Mouse (Mus musculus): ENCODE data around the gene Mettl7a1. TPM values are rescaled to one million over a fixed set of nuclear protein-coding genes. Genes with fewer than 3 reads are reported as not detected.
A peak's percentile ranks its signal among the peaks of the same experiment; 100 is the strongest.
"Not testable (repeated sequence)": the region's sequence is repeated elsewhere in the genome, so short reads cannot be mapped to it uniquely, and the experiment has no call there.

Gene Mettl7a1
- polyA plus RNA-seq, 1 experiment from 2014 or later, result 7.3 TPM

DNA sequence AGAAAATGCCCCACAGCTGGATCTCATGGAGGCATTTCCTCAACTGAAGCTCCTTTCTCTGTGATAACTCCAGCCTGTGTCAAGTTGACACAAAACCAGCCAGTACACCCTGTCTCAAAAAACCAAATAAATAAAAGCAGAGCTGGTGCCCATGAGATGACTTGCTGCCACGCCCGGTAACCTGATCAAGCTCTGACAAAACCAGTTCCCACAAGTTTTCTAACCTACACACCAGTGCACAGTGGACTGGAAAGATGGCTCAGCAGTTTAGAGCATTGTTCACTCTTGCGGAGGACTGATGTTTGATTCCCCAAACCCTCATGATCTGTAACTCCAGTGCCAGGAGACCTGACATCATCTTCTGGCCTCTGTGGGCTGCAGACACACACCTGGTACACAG lies 21.3 kb downstream of the Mettl7a1 start:
- 84% methylated on average over 3 of the region's 3 CpGs for WGBS
- no peak for ATAC-seq (ENCODE audit: insufficient number of reproducible peaks, insufficient read depth, low FRiP score, low read depth)
- no peak overlapping the region for H3K4me2 ChIP-seq (replicated peaks; ENCODE audit: low read depth, low read length)
- no peak overlapping the region for H3K4me3 ChIP-seq (ENCODE audit: low read depth, low read length)
- no peaks in the 10 kb centered on the region for H3K4me1 ChIP-seq (ENCODE audit: control insufficient read depth, insufficient read depth, low read length)
- H3K27ac ChIP-seq (ENCODE audit: low read length), result no peak overlapping the region
- no peak overlapping the region for H3K9ac ChIP-seq (replicated peaks; ENCODE audit: low read depth, low read length)
- H3K27me3 ChIP-seq (ENCODE audit: control insufficient read depth, insufficient read depth, low read length), result no peaks in the 10 kb centered on the region
- no peaks in the 10 kb centered on the region for H3K36me3 ChIP-seq (ENCODE audit: control insufficient read depth, insufficient read depth, low read length)
- H3K9me3 ChIP-seq (ENCODE audit: control insufficient read depth, low read depth, low read length), result no peaks in the 10 kb centered on the region

DNA sequence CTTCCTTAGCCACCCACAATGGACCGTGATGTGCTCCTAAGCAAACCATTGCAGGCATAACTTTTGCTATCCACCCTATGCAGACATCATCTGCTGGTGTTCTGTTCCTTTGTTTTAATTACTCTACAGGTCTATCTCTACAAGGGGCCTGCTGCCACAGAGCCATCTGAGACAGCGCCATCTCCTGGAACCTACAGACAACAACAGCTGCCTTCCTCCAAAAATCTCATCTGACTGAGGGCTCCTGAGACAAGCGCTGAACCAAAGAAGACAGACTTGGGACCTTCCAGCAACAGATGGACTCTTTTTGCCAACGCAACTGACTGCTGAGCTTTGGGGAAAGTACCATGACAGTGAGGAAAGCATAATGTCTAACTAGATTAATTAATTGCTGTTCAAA lies 24.1 kb downstream of the Mettl7a1 start:
- not testable (repeated sequence) for H3K9ac ChIP-seq (replicated peaks; ENCODE audit: low read depth, low read length); H3K4me1 ChIP-seq (ENCODE audit: control insufficient read depth, insufficient read depth, low read length); ATAC-seq (ENCODE audit: insufficient number of reproducible peaks, insufficient read depth, low FRiP score, low read depth); H3K36me3 ChIP-seq (ENCODE audit: control insufficient read depth, insufficient read depth, low read length); H3K4me2 ChIP-seq (replicated peaks; ENCODE audit: low read depth, low read length); H3K27ac ChIP-seq (ENCODE audit: low read length); H3K27me3 ChIP-seq (ENCODE audit: control insufficient read depth, insufficient read depth, low read length); H3K4me3 ChIP-seq (ENCODE audit: low read depth, low read length); H3K9me3 ChIP-seq (ENCODE audit: control insufficient read depth, low read depth, low read length)
- WGBS, result 63% methylated on average over 3 of the region's 4 CpGs

DNA sequence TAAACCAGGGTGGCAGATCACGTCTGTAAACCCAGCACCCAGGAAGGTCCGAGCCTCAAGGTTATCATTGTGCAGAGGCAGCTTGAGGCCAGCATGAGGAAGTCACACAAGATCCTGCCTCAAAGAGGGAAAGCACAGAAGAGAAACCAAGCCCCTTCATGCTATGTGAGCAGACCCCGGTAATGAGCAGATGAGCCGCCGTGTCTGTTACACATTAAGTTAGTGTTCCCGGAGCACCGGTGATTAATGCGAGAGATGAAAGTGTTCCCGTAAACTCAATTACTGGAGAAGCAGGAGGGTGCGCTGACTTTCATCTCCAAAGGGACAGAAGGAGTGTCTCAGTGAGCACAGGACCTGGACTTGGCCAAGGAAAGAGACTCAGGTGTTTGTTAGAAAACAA lies 25.4 kb downstream of the Mettl7a1 start:
- H3K9me3 ChIP-seq (ENCODE audit: control insufficient read depth, low read depth, low read length); ATAC-seq (ENCODE audit: insufficient number of reproducible peaks, insufficient read depth, low FRiP score, low read depth); H3K36me3 ChIP-seq (ENCODE audit: control insufficient read depth, insufficient read depth, low read length); H3K27ac ChIP-seq (ENCODE audit: low read length); H3K4me1 ChIP-seq (ENCODE audit: control insufficient read depth, insufficient read depth, low read length); H3K9ac ChIP-seq (replicated peaks; ENCODE audit: low read depth, low read length); H3K27me3 ChIP-seq (ENCODE audit: control insufficient read depth, insufficient read depth, low read length); H3K4me3 ChIP-seq (ENCODE audit: low read depth, low read length); H3K4me2 ChIP-seq (replicated peaks; ENCODE audit: low read depth, low read length): not testable (repeated sequence)
- 64% methylated on average over 10 of the region's 10 CpGs for WGBS

DNA sequence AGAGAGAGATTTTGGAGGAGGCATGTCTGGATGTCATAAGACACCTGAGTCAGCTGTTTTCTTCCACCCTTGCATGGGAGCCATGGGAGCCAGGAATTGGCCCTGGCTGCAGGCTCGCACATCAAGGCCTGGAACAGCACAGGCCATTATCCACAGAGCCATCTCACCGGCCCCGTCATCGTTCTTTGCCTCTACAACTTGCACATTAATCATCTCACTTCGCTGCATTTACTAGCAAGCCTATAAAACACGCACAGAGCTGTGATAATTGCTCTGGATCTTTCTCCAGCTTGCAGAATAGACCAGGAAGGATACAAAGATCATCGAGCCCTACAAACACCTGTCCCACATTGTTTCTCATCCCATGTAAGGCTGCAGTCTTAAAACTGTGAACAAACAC lies 26.8 kb downstream of the Mettl7a1 start:
- H3K9ac ChIP-seq (replicated peaks; ENCODE audit: low read depth, low read length), result no peak overlapping the region
- ATAC-seq (ENCODE audit: insufficient number of reproducible peaks, insufficient read depth, low FRiP score, low read depth), result no peak
- no peaks in the 10 kb centered on the region for H3K9me3 ChIP-seq (ENCODE audit: control insufficient read depth, low read depth, low read length)
- WGBS, result 56% methylated on average over 7 of the region's 7 CpGs
- H3K36me3 ChIP-seq (ENCODE audit: control insufficient read depth, insufficient read depth, low read length), result no peaks in the 10 kb centered on the region
- no peaks in the 10 kb centered on the region for H3K4me1 ChIP-seq (ENCODE audit: control insufficient read depth, insufficient read depth, low read length)
- H3K4me3 ChIP-seq (ENCODE audit: low read depth, low read length), result no peak overlapping the region
- no peak overlapping the region for H3K4me2 ChIP-seq (replicated peaks; ENCODE audit: low read depth, low read length)
- no peak overlapping the region for H3K27ac ChIP-seq (ENCODE audit: low read length)
- no peaks in the 10 kb centered on the region for H3K27me3 ChIP-seq (ENCODE audit: control insufficient read depth, insufficient read depth, low read length)

DNA sequence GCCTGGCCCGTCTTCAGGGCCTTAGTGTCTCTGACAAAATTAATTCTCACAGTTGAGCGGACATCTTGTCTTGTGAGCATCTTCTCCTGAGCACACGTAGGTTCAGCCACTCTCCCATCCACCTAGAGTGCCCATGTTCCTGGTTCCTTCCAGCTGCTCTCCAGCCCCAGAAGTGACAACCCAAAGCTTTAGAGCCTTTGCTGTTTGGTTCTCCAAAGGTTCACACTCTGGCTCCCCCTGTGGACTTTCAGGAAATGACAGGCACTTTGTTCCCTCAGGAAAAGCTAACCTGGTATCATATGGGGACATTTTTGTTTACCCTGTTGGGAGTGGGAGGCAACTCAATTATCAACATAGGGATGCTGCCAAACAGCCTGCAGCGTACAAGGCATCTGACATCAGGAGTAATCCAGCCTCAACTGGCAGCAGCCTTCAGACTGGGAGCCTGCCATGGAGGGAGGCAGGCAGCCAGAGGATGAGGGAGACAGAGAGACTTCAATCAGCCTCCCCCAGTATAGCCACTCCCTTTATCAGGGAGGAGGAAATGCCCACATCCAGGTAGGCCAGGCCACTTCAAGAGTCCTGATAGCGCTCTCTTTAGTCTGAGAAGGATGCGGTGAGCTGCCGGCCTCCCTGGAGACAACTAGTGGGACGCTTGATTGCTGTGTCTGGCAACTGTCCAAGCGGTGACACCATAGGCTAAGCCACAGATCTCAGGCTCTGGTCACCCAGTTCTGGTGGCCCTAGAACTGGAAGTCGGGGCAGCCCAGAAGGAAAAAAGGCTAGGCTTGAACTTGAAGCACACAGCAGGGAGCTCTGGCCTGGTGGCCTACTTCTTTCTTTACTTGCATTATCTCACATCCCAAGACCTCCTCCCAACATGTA lies 28.4 kb downstream of the Mettl7a1 start:
- not testable (repeated sequence) for ATAC-seq (ENCODE audit: insufficient number of reproducible peaks, insufficient read depth, low FRiP score, low read depth)
- WGBS, result 36% methylated on average over 1 of the region's 10 CpGs

DNA sequence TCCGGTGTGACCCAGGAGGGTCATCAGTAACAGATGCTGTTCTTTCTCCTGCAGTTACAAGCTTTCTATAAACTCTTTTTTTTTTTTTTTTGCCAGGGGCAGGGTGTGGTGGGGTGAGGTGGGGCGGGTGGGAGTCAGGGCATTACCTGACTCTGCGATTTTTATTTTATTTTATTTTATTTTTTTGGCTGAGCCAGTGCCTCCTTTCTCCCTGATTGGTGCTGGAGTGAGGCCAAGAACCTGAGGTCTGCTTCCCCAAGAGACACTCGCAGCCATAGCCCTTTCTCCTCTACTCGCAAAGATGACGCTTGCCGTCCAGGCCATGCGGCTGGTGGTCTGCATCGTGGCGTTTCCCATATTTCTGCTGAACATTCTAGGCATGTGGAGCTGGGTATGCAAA lies 30.7 kb downstream of the Mettl7a1 start, which contains the start of gene Mettl7a3:
TSS of gene Mettl7a3 (plus strand) at position 301 of the 400 bp plus-strand sequence.
- H3K4me1 ChIP-seq (ENCODE audit: control insufficient read depth, insufficient read depth, low read length), result no peaks in the 10 kb centered on the region
- no peaks in the 10 kb centered on the region for H3K36me3 ChIP-seq (ENCODE audit: control insufficient read depth, insufficient read depth, low read length)
- 75% methylated on average over 10 of the region's 10 CpGs for WGBS
- H3K4me3 ChIP-seq (ENCODE audit: low read depth, low read length), result no peak within 1 kb of the TSS
- ATAC-seq (ENCODE audit: insufficient number of reproducible peaks, insufficient read depth, low FRiP score, low read depth), result no peak
- no peak within 1 kb of the TSS for H3K9ac ChIP-seq (replicated peaks; ENCODE audit: low read depth, low read length)
- H3K27ac ChIP-seq (ENCODE audit: low read length), result no peak within 1 kb of the TSS
- no peaks in the 10 kb centered on the region for H3K9me3 ChIP-seq (ENCODE audit: control insufficient read depth, low read depth, low read length)
- H3K27me3 ChIP-seq (ENCODE audit: control insufficient read depth, insufficient read depth, low read length), result no peaks in the 10 kb centered on the region
- no peak within 1 kb of the TSS for H3K4me2 ChIP-seq (replicated peaks; ENCODE audit: low read depth, low read length)

More for the DNA sequence above, 28.4 kb downstream of the Mettl7a1 start:
- H3K36me3 ChIP-seq (ENCODE audit: control insufficient read depth, insufficient read depth, low read length); H3K4me1 ChIP-seq (ENCODE audit: control insufficient read depth, insufficient read depth, low read length); H3K9me3 ChIP-seq (ENCODE audit: control insufficient read depth, low read depth, low read length); H3K27ac ChIP-seq (ENCODE audit: low read length); H3K9ac ChIP-seq (replicated peaks; ENCODE audit: low read depth, low read length); H3K27me3 ChIP-seq (ENCODE audit: control insufficient read depth, insufficient read depth, low read length); H3K4me2 ChIP-seq (replicated peaks; ENCODE audit: low read depth, low read length); H3K4me3 ChIP-seq (ENCODE audit: low read depth, low read length): not testable (repeated sequence)

DNA sequence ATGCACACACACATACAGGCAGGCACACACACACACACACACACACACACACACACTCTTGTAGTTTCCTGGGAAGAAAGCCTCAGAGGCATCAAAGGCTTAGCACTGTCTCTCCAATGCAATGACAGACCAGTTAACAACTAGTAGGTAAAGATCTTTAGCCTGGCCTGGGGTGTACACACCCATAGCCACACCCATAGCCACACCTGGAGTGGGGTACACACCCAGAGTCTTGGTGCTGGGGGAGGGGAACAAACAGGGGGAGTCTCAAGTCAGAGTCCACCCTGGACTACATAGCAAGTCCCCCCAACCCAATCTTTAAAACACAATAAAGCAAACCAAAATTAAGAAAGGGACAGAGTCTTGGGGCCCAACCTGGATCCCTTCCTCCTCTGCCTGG lies 33.4 kb downstream of the Mettl7a1 start:
- H3K4me3 ChIP-seq (ENCODE audit: low read depth, low read length); H3K9ac ChIP-seq (replicated peaks; ENCODE audit: low read depth, low read length); H3K36me3 ChIP-seq (ENCODE audit: control insufficient read depth, insufficient read depth, low read length); H3K4me2 ChIP-seq (replicated peaks; ENCODE audit: low read depth, low read length); H3K4me1 ChIP-seq (ENCODE audit: control insufficient read depth, insufficient read depth, low read length); H3K27me3 ChIP-seq (ENCODE audit: control insufficient read depth, insufficient read depth, low read length); H3K27ac ChIP-seq (ENCODE audit: low read length); H3K9me3 ChIP-seq (ENCODE audit: control insufficient read depth, low read depth, low read length): not testable (repeated sequence)
- 0 out of 2 replicates have a peak, but pooled peaks have one; percentile 28 for ATAC-seq (ENCODE audit: insufficient number of reproducible peaks, insufficient read depth, low FRiP score, low read depth)

DNA sequence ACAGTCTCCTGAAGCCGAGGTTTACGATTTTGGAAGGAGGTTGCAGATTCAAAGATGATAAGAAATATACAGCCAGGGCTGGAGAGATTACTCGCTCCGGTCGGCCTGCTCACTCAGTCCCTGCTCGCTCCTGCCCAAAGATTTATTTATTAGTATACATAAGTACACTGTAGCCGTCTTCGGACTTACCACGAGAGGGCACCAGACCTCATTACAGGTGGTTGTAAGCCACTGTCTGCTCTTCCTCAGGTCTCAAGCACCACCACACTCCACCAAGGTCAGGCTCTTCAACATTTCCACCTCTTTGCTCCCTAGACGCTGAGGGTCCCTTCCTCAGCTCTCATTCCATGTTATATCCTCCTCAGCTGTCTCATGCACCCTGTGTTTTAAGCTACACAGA lies 33.9 kb downstream of the Mettl7a1 start:
- ATAC-seq (ENCODE audit: insufficient number of reproducible peaks, insufficient read depth, low FRiP score, low read depth), result peak; percentile 56; the same call in 1 of the 2 replicates
- H3K9ac ChIP-seq (replicated peaks; ENCODE audit: low read depth, low read length); H3K27ac ChIP-seq (ENCODE audit: low read length); H3K36me3 ChIP-seq (ENCODE audit: control insufficient read depth, insufficient read depth, low read length); H3K9me3 ChIP-seq (ENCODE audit: control insufficient read depth, low read depth, low read length); H3K4me3 ChIP-seq (ENCODE audit: low read depth, low read length); H3K4me1 ChIP-seq (ENCODE audit: control insufficient read depth, insufficient read depth, low read length); H3K27me3 ChIP-seq (ENCODE audit: control insufficient read depth, insufficient read depth, low read length); H3K4me2 ChIP-seq (replicated peaks; ENCODE audit: low read depth, low read length): not testable (repeated sequence)
- 27% methylated on average over 10 of the region's 10 CpGs for WGBS

All from stomach, embryonic 14.5 days (tissue).